Mouse (Mus musculus) cerebellum, adult 2 months (tissue): Measurements from ENCODE around the gene Vps39. TPM values are rescaled to one million over a fixed set of nuclear protein-coding genes. Genes with fewer than 3 reads are reported as not detected.

ENCODE experiments used
- DNase-seq, 2 experiments: peaks; one replicate each; pipeline ENCODE4 v3.0.0; 2021
- H3K27ac ChIP-seq: fragments of 200-500 bp; 2 replicates; pipeline ENCODE4 v1.5.1; 2012; ENCODE audit warnings: low read length, control low read depth, inconsistent platforms; ENCODE audit not compliant: insufficient read depth
- H3K27me3 ChIP-seq: fragments of 200-500 bp; 2 replicates; pipeline ENCODE4 v1.6.1; 2012; ENCODE audit warnings: inconsistent platforms, mild to moderate bottlenecking, low read length, moderate library complexity; ENCODE audit not compliant: control insufficient read depth, insufficient read depth
- H3K4me1 ChIP-seq: fragments of 200-500 bp; 2 replicates; pipeline ENCODE4 v1.6.1; 2011; ENCODE audit warnings: low read length; ENCODE audit not compliant: control insufficient read depth, insufficient read depth
- H3K4me3 ChIP-seq: fragments of 200-500 bp; replicated peaks from 2 replicates; pipeline ENCODE3; 2011; ENCODE audit warnings: mild to moderate bottlenecking, low read depth, low read length, control low read depth; ENCODE audit not compliant: insufficient read depth
- CTCF ChIP-seq: fragments of 200-500 bp; IDR thresholded peaks from 2 replicates; pipeline ENCODE4 v1.5.1; 2011; ENCODE audit warnings: low read depth, mild to moderate bottlenecking, control low read depth, low read length, moderate library complexity, borderline replicate concordance; ENCODE audit not compliant: insufficient read depth
- POLR2A ChIP-seq: fragments of 200-500 bp; IDR thresholded peaks from 2 replicates; pipeline ENCODE4 v1.6.1; 2011; ENCODE audit warnings: low read length, control low read depth, borderline replicate concordance; ENCODE audit not compliant: insufficient read depth
- WGBS: fragments of 180-500 bp; shearing (Covaris S2); methylation state at CpG from one replicate; pipeline ENCODE4 v1.1.7; 2018; 5-methylcytosine and 5-hydroxymethylcytosine counted together
- polyA plus RNA-seq: library from polyadenylated mRNA; depleted of rRNA; stranded (reverse); fragments of >200 nt; gene quantifications from 2 replicates; pipeline ENCODE4 v1.2.3, GENCODE M21; 2012

The Vps39 gene
- polyA plus RNA-seq, 1 experiment = 66.1 TPM

- WGBS = 95% methylated on average over 4 of the region's 4 CpGs
Measured at GRCm38 (mm10) chr2:120367416-120368207, 14.7 kb upstream of the Vps39 start.

GRCm38 (mm10) chr2:120366501-120366900 is 13.6 kb upstream of the Vps39 start:
- no peak overlapping the region for H3K4me3 ChIP-seq
- no peaks in the 10 kb centered on the region for H3K27me3 ChIP-seq
- WGBS = 93% methylated on average over 3 of the region's 3 CpGs
- no peak for DNase-seq
- H3K27ac ChIP-seq = no peak overlapping the region
- TF ChIP-seq CTCF = no peak
- TF ChIP-seq POLR2A = no peak
- no peaks in the 10 kb centered on the region for H3K4me1 ChIP-seq

More at GRCm38 (mm10) chr2:120367416-120368207, 14.7 kb upstream of the Vps39 start:
- no peak overlapping the region for H3K27ac ChIP-seq
- TF ChIP-seq POLR2A = no peak
- no peak for TF ChIP-seq CTCF
- H3K27me3 ChIP-seq = no peaks in the 10 kb centered on the region
- H3K4me1 ChIP-seq = no peaks in the 10 kb centered on the region
- no peak for DNase-seq
- no peak overlapping the region for H3K4me3 ChIP-seq

GRCm38 (mm10) chr2:120360425-120360824 is 7.5 kb upstream of the Vps39 start:
- Histone ChIP-seq H3K4me3 (no peak overlapping the region), H3K27ac (no peak overlapping the region), H3K4me1 (no peaks in the 10 kb centered on the region), H3K27me3 (no peaks in the 10 kb centered on the region)
- TF ChIP-seq CTCF (no peak), POLR2A (no peak)
- DNase-seq = no peak
- WGBS = 87% methylated on average over 1 of the region's 1 CpGs

- WGBS = 78% methylated on average over 5 of the region's 5 CpGs
- no peak overlapping the region for H3K4me3 ChIP-seq
Measured at GRCm38 (mm10) chr2:120351321-120351720, 1.6 kb downstream of the Vps39 start.

DNA sequence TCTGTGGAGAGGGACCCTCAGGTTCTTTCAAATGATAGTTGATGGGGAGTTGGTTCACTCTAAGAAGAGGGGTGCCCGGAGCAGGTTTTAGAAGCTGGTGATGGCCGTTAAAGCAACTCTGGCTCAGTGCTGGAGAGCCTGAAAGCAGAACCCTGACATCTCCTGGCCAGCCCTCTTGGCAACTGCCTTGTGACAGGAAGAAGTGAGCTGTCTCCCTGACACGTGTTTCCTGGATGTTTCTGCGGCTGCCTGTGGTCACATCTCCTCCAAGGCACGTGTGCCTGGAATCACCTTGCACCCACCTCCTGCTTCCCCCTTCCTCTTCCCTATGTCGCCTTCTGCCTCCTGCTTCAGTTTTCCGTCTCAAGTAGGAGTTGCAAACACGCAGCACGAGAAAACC is 4.8 kb downstream of the Vps39 start:
- no peak for DNase-seq
- Histone ChIP-seq H3K4me3 (no peak overlapping the region), H3K4me1 (peaks cover 8% of the 10 kb centered on the region), H3K27ac (no peak overlapping the region), H3K27me3 (no peaks in the 10 kb centered on the region)
- TF ChIP-seq CTCF = no peak
- TF ChIP-seq POLR2A = no peak
- 71% methylated on average over 9 of the region's 9 CpGs for WGBS

More at GRCm38 (mm10) chr2:120351321-120351720, 1.6 kb downstream of the Vps39 start:
- TF ChIP-seq CTCF (no peak), POLR2A (no peak)
- Histone ChIP-seq H3K4me1 (peaks cover 8% of the 10 kb centered on the region), H3K27me3 (no peaks in the 10 kb centered on the region), H3K27ac (no peak overlapping the region)
- no peak for DNase-seq

DNA sequence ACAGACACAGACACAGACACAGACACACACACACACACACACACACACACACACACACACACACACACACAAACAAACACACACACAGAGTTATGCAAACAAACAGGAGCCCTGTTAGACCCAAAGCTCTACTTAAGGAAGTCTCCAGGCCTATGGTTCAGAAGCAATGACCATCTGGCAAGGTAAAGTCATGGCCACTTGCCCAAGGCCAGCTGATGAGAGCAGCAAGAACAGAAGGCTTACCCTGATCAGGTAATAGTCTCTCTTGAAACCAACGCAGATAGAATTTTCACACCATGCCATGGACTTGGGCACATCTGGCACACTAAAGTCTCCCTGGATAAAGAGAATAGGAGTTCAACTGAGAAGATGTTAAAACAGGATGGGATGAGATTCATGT is 11.2 kb downstream of the Vps39 start:
- no peak overlapping the region for H3K4me3 ChIP-seq
- 5% methylated on average over 1 of the region's 1 CpGs for WGBS
- peaks cover 4% of the 10 kb centered on the region; the same call in 1 of the 2 replicates for H3K4me1 ChIP-seq
- no peak overlapping the region for H3K27ac ChIP-seq
- peak; percentile 60 to 68 for DNase-seq
- no peak for TF ChIP-seq CTCF
- TF ChIP-seq POLR2A = no peak
- H3K27me3 ChIP-seq = no peaks in the 10 kb centered on the region

GRCm38 (mm10) chr2:120337886-120338285 is 15.1 kb downstream of the Vps39 start:
- Histone ChIP-seq H3K27me3 (no peaks in the 10 kb centered on the region), H3K4me1 (peaks cover 4% of the 10 kb centered on the region; the same call in 1 of the 2 replicates), H3K4me3 (no peak overlapping the region), H3K27ac (no peak overlapping the region)
- WGBS = 39% methylated on average over 2 of the region's 2 CpGs
- no peak for DNase-seq
- TF ChIP-seq CTCF (no peak), POLR2A (no peak)

GRCm38 (mm10) chr2:120331575-120331974 is 21.4 kb downstream of the Vps39 start:
- WGBS = 78% methylated on average over 4 of the region's 4 CpGs
- DNase-seq = no peak

More at GRCm38 (mm10) chr2:120331575-120331974, 21.4 kb downstream of the Vps39 start:
- Histone ChIP-seq H3K27ac (no peak overlapping the region), H3K4me1 (no peaks in the 10 kb centered on the region), H3K4me3 (no peak overlapping the region), H3K27me3 (no peaks in the 10 kb centered on the region)
- TF ChIP-seq POLR2A (no peak), CTCF (no peak)
